Mouse (Mus musculus) thymus, postnatal 25 days (tissue): ENCODE results near the gene Atp7a.
"Not testable (repeated sequence)": the region's sequence is repeated elsewhere in the genome, so short reads cannot be mapped to it uniquely, and the experiment has no call there.

ENCODE experiments used
- DNase-seq: peaks from one replicate; pipeline ENCODE4 v3.0.0; 2022

Atp7a gene

GRCm38 (mm10) chrX:106026418-106027342 is at the start of gene Atp7a:
Atp7a (plus strand) TSS chrX:106027276.
- peak; percentile 93 for DNase-seq

- no peak for DNase-seq
Measured at GRCm38 (mm10) chrX:106001605-106002004, 25.5 kb upstream of the Atp7a start.

GRCm38 (mm10) chrX:106010762-106011161 is 16.3 kb upstream of the Atp7a start:
- no peak for DNase-seq

GRCm38 (mm10) chrX:106011465-106012159 is 15.5 kb upstream of the Atp7a start, which contains the start of gene Magt1:
Magt1 (minus strand) TSS chrX:106011906.
- DNase-seq: peak; percentile 81

GRCm38 (mm10) chrX:106012559-106012958 is 14.5 kb upstream of the Atp7a start:
- no peak for DNase-seq

GRCm38 (mm10) chrX:106013217-106013616 is 13.9 kb upstream of the Atp7a start:
- DNase-seq: peak; percentile 45

GRCm38 (mm10) chrX:106014741-106015377 is 12.2 kb upstream of the Atp7a start:
- not testable (repeated sequence) for DNase-seq

- DNase-seq: peak; percentile 76
Measured at GRCm38 (mm10) chrX:106015571-106016322, 11.3 kb upstream of the Atp7a start, which contains the start of gene Cox7b. Cox7b (plus strand) TSS chrX:106015700.

GRCm38 (mm10) chrX:106017102-106017501 is 10.0 kb upstream of the Atp7a start:
- no peak for DNase-seq

GRCm38 (mm10) chrX:106017516-106017915 is 9.6 kb upstream of the Atp7a start:
- DNase-seq: no peak

- no peak for DNase-seq
Measured at GRCm38 (mm10) chrX:106027343-106027674, 233 bp downstream of the Atp7a start.

GRCm38 (mm10) chrX:106030176-106030575 is 3.1 kb downstream of the Atp7a start:
- no peak for DNase-seq

GRCm38 (mm10) chrX:106031124-106031523 is 4.0 kb downstream of the Atp7a start:
- no peak for DNase-seq

- DNase-seq: no peak
Measured at GRCm38 (mm10) chrX:106035727-106036126, 8.7 kb downstream of the Atp7a start.

- no peak for DNase-seq
Measured at GRCm38 (mm10) chrX:106037185-106037752, 10.2 kb downstream of the Atp7a start.

- DNase-seq: no peak
Measured at GRCm38 (mm10) chrX:106043863-106044617, 17.0 kb downstream of the Atp7a start.

- DNase-seq: no peak
Measured at GRCm38 (mm10) chrX:106045455-106045854, 18.4 kb downstream of the Atp7a start.

- no peak for DNase-seq
Measured at GRCm38 (mm10) chrX:106045928-106046327, 18.9 kb downstream of the Atp7a start.

- no peak for DNase-seq
Measured at GRCm38 (mm10) chrX:106048191-106048590, 21.1 kb downstream of the Atp7a start.

GRCm38 (mm10) chrX:106077858-106078257 is 50.8 kb downstream of the Atp7a start:
- peak; percentile 1 for DNase-seq

- no peak for DNase-seq
Measured at GRCm38 (mm10) chrX:106080811-106081443, 53.9 kb downstream of the Atp7a start.
